In the genomic region with DNA sequence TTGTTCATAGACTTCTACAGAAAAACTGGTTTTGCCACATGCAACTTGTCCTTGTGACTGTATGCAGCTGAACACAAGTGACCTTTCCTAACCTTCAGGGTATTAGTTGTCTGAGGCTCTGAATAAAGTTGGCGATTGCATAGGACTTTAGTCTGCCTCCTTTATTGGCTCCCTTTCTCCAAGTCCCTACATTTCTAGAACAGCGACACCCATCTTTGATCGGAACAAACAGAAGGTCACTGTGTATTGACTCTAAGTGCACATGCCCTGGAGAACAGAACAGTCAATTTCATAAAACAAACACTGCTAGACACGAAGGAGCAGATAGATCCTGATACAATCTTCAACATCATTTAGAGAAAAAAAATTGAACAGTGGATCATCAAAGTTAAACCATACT, we compare ENCODE assay signal across 15 mouse cellular contexts.
"Had no signal": no experiment of that assay in that cellular context is flagged by ENCODE, and none has a peak within 500 bp of the region (broad histone marks: within the 10 kb centered on the region; RNA-seq: fewer than 3 reads in every experiment).

No protein-coding gene starts in this region.

- H3K9me3 ChIP-seq: neural tube, embryonic 13.5 days; neural tube, embryonic 15.5 days; stomach, embryonic 15.5 days had no signal

- H3K9ac ChIP-seq: neural tube, embryonic 13.5 days; neural tube, embryonic 15.5 days; stomach, embryonic 15.5 days had no signal

- H3K36me3 ChIP-seq: neural tube, embryonic 13.5 days; neural tube, embryonic 15.5 days; stomach, embryonic 15.5 days had no signal

- H3K27me3 ChIP-seq: neural tube, embryonic 13.5 days; neural tube, embryonic 15.5 days; stomach, embryonic 15.5 days had no signal

- H3K27ac ChIP-seq: neural tube, embryonic 13.5 days; neural tube, embryonic 15.5 days had no signal

- H3K4me2 ChIP-seq: neural tube, embryonic 13.5 days; neural tube, embryonic 15.5 days; stomach, embryonic 15.5 days had no signal

- H3K4me3 ChIP-seq: neural tube, embryonic 13.5 days; neural tube, embryonic 15.5 days; stomach, embryonic 15.5 days had no signal

- H3K4me1 ChIP-seq: neural tube, embryonic 13.5 days; neural tube, embryonic 15.5 days; stomach, embryonic 15.5 days had no signal

- DNase-seq: retina, postnatal 1 day; right cerebral cortex, adult 18-20 months; right cerebral cortex, postnatal 14 days; right cerebral cortex, postnatal 25 days; right cerebral cortex, postnatal 4 days; spleen, adult 18-20 months; thymus, adult 18-20 months; thymus, adult 2 months; thymus, postnatal 14 days; thymus, postnatal 25 days; thymus, postnatal 36 days; thymus, postnatal 4 days had no signal
